Mouse (Mus musculus) left cerebral cortex, postnatal 36 days (tissue): ENCODE measurements at regions not wholly inside any gene's neighbourhood (a gene's known extent, or its start where the extent isn't known, plus 50 kb on each side); places are given as distances from the start of the nearest gene placed in this dataset.

Source experiments
- DNase-seq, 2 experiments: peaks; one replicate each; pipeline ENCODE4 v3.0.0; 2021 to 2022; ENCODE audit warnings: low spot score in 2 of 2, mixed read lengths in 1 of 2
- intact Hi-C: fragments of 180-260 bp; cut with DNase I; formaldehyde crosslinking; loops from one replicate; pipeline ENCODE4 v1.15.1; 2025

GRCm38 (mm10) chr11:84760622-84761196 lies 58.6 kb downstream of the Mrm1 start:
- peak; percentile 64 to 65 for DNase-seq
- intact Hi-C loops = no loop called here

DNA sequence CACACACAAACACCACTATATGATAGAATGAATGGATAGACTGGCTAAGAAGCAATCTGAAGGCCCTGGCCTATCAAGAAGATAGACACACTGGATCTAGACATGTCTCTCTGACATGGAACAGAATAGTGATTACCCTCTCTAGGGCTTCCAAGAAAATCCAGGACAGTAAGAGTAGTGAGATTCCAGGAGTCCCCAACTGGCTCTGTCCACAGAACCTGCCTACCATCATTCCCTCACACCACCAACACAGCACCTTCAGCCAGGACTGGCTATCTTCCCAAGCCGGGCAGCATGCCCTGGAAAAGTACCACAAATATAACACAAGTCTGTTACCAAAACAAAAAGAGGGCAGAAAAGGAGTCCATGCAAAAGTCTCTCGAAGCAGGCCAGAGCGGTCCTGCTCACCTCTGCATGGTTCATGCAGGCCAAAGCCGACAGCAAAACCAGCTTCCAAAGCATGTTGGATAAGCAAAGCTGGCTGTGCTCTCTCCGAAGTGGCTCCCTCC lies 59.8 kb downstream of the Mrm1 start:
- intact Hi-C loops = no loop called here
- DNase-seq = peak; percentile 74 to 81

DNA sequence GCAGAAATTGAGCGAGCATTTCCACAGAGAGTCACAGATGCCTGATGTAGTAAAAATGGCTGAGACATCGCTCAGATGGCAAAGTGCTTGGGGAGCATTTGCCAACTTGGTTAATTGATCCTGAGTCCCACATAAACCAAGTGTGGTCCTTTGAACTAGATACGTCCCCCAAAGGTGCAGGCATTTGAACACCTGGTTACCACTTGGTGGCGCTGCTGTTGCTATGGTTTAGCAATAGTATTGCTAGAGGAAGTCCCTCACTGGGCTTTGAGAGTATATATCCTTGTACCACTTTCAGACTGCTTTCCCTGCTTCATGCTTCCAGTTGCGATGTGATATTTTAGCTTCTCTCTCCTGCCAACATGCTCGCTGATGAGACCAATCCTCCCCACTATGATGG lies 67.3 kb downstream of the Mrm1 start:
- intact Hi-C loops = no loop called here
- no peak for DNase-seq

DNA sequence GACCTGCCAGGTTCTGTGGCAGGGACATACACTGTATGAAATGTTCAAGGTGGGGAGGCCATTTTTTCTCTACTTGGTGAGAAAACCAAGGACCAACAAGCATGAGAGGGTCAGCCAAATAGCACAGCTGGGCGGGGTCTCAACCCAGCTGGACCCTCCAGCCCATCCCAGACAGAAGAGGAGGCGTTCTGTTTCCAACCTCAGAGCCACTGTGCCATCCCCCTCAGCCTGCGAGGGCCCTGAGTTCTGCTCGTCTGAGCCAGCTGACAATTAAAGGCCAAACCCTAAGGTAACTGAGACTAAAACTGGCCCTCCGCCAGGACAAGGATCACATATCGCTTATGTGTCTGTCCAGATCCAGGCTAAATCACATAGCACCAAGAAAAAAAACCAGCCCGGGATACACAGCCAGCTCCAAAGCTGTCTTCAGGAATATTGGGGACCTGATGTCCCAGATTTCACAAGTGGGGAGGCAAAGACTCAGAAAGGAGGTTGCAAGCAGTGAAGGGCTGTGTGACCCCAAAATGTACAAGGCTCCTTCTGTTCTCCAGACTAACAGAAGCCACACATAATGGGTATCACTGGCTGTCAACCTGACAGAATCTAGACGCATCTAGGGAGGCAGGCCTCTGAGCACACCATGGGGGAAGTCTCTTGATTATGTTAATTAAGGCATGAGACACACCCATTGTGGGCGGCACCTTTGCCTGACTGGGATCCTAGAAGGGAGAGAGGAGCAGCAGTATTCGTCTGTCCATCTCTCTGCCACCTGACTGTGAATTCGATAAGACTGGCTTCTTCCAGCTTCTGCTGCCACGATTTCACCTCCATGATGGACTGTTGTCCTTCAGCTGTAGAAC lies 69.6 kb downstream of the Mrm1 start:
- no peak for DNase-seq
- intact Hi-C loops = no loop called here

DNA sequence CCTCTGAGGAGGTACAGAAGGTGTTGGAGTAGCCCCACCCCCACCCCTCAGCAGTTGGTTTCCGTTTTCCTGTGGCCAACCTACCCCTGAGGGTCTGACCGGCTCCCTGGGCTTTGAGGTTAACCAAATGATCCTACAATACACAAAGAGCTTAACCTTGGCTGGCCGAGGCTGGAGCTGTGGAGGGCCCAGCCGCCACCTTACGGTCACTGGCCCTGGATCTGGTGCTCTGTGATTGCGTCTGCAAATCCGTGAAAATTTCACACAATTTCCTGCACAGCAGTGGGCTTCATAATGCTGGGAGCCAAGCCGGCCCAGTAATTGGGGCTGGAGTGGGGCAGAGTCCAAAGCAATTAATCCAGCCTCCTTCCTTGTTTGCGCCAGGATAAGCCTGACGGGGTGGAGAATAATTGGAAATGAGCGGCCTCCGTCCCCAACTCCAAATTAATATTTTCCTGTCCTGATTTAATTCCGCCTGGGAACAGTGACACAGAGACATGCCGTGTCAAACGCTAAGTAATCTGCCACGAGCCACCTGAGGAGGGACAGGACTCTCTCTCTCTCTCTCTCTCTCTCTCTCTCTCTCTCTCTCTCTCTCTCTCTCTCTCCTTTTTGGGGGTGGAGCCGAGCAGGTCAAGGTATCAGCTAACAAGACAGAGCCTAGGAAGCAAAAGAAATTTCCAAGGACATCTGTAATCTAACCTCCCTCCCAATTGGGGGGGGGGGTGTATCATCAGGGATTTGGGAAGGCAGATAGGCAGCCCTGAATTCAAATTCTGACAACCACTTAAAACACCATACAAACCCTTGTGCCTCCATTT lies 80.3 kb downstream of the Mrm1 start:
- intact Hi-C loops = no loop called here
- no peak for DNase-seq

DNA sequence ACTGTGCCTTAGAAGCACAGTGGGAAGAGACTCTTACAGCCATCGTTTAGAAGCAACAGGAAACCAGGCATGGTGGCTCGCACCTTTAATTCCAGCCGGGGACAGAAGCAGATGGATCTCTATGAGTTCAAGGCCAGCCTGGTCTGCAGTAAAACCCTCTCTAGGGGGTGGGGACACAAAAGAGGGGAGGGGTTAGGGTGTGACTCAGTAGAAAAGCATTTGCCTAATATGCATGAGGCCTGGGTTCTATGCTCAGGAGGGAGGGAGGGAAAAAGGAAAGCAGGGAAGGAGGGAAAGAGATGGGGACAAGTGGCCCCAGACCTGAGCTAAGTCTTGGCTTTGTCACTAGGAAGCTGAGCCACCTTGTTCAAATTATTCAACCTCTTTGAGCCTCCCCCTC lies 81.2 kb downstream of the Mrm1 start:
- no peak for DNase-seq
- intact Hi-C loops = no loop called here

- intact Hi-C loops = no loop called here
- DNase-seq = no peak
Measured at GRCm38 (mm10) chr11:84731890-84732289, 87.4 kb downstream of the Mrm1 start.

- intact Hi-C loops = no loop called here
- no peak for DNase-seq
Measured at GRCm38 (mm10) chr11:84730218-84730617, 89.1 kb downstream of the Mrm1 start.

DNA sequence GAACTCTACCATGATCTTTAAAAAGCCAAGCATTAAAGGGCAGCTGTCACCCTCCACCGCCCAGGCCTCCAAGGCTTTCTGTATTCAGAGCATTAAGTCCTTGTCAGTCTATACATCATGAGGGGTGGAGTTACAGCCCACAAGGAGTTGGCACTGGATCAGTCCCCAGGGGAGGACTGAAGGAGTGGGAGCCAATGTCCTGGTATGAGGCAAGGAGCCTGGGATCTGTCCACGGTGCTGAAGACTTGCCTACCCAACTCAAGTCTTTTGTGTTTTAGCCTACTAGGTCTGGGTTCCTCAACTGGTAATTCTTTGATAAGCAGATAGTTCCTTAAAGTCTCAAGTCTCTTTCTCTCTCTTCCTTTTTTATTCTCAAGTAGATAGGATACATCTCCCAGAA lies 90.1 kb downstream of the Mrm1 start:
- no peak for DNase-seq
- intact Hi-C loops = no loop called here

DNA sequence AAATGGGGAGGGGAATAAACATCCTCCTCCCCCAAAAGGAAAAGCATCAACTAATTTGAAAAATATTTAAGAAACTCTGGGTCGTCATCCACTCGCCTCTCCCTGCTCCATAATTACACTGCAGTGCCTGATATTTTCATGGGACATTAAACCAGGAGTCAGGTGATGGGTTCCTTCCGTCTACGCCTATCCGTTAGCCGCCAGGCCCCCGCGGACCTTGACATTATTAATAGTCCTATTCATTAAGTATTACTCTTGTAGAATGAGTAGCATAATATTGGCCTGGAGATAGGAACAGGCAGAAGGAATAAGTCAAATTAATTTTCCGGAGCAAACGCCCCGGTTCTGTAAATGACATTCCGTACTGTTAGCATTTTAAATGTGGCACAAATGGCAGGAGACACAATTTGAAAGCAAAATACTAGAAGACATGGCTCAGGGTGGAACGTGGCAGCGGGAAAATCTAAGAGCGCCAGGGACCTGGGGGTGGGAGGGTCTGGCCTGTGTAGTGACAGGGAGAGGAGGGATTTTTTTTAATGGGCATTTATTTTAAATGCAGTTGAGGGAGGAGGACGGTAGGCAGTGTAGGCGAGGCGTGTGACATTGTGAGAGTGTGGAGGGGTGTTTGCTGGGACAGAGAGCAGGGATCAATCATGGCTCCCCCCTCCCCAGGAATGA lies 93.2 kb downstream of the Mrm1 start:
- DNase-seq = no peak
- intact Hi-C loops = no loop called here

DNA sequence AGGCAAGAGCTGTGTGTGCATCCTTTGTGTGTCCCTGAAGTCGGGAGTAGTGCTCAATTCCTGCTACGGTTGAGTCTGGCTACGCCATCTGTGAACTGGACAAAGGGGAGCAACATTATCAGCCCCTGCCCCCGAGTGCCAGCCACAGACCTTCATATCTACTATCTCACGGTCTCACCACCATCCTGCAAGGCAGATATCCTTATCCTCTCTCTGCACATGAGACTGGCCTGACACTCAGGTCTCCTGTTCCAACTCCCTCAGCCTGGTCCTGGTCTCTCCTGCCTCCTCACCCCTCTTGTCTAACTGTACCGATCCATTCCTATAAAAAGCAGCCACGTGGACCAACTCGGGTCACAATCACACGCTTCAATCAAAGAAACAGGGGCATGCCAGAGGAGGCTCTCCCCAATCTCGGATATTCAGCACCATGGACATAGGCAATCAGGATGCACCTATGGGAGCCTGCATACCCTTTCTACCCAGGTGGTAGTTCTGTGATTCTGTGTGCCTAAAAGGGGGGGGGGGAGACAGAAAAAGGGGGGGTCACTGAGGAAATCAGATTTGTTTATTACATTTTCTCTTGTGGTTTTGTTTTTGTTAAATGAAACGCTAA lies 94.0 kb downstream of the Mrm1 start:
- DNase-seq = no peak
- intact Hi-C loops = no loop called here

DNA sequence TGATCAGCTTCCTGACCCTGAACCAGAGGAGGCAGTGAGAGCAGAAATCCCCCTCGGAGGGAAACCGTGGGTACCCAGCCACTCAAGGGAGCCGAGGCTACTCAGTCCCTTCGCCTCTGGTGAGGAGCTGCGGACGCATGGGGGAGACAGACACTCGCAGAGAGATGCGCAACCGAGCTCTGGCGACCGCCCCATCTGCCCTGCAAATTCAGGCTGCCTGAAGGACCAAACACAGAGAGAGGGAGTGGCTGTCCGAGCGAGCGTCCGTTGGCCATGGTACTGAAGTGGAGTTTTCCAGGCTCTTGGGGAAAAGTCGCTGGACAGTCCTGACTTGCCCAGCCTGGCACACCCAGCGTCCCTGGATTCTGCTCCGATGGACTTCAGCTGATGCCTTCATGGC lies 95.2 kb downstream of the Mrm1 start:
- DNase-seq = peak; percentile 21 to 38
- intact Hi-C loops = loop anchor here (1.0 kb wide), 1 partner anchor 71 kb away; no protein-coding TSS in a partner anchor

DNA sequence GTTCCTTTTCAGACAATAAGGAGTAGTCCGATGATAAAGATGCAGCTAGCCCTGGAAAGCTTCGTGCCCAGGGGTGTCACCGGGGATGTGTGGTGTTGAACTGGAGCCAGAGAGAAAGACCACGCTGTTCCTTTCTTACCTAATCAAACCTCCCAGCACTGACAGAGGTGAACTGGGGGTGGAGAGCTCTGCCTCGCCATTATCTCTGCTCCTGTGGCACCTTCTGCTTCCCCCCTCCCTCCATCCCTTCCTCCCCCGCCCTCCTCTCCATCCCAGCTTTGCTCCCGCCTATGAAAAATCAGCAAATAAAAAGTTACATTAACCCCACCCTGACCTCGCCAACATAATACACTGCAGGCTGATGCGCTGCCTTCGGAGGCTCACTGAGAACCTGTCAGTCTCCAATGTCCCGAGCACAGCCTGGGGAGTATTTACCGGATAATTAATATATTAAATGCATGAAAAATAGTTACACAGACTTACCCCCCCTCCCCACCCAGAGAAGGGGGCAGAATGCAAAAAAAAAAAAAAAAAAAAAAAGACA lies 96.6 kb downstream of the Mrm1 start:
- intact Hi-C loops = no loop called here
- no peak for DNase-seq

DNA sequence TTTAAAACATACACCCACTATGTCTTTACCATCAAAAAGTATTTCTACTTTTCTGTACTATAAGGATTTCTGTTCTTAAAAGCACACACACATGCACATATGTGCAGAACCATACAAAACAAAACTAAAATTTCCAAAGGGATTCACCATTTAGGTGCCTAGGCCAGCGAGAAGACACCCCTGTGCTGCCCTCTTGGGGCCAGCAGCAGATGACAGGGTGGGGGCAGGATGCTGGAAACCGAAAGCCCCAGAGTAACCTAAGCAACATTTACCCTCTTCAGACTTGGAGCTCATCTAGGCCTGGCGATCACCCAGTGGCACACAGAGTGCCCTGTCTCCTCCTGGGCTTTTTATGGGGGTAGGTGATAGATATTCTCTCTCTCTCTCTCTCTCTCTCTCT lies 97.3 kb downstream of the Mrm1 start:
- no peak for DNase-seq
- intact Hi-C loops = no loop called here

- intact Hi-C loops = no loop called here
- DNase-seq = no peak
Measured at GRCm38 (mm10) chr11:84721150-84721549, 98.2 kb downstream of the Mrm1 start.

GRCm38 (mm10) chr11:84719781-84720180 lies 99.5 kb downstream of the Mrm1 start:
- no peak for DNase-seq
- intact Hi-C loops = no loop called here

- no peak for DNase-seq
- intact Hi-C loops = no loop called here
Measured at GRCm38 (mm10) chr11:84712731-84713130, 106.6 kb downstream of the Mrm1 start.

- intact Hi-C loops = no loop called here
- DNase-seq = no peak
Measured at GRCm38 (mm10) chr11:84711886-84712285, 107.4 kb downstream of the Mrm1 start.

- intact Hi-C loops = loop anchor here (5.0 kb wide), 1 partner anchor 186 kb away; no protein-coding TSS in a partner anchor
- no peak for DNase-seq
Measured at GRCm38 (mm10) chr11:84708222-84708730, 111.0 kb downstream of the Mrm1 start.
